Mouse (Mus musculus): Measurements from ENCODE around the gene Lsm2. TPM values are rescaled to one million over a fixed set of nuclear protein-coding genes. Genes with fewer than 3 reads are reported as not detected.
"Not testable (repeated sequence)": the region's sequence is repeated elsewhere in the genome, so short reads cannot be mapped to it uniquely, and the experiment has no call there.

The Lsm2 gene
- polyA plus RNA-seq, 1 experiment from 2014 or later = 178 TPM

DNA sequence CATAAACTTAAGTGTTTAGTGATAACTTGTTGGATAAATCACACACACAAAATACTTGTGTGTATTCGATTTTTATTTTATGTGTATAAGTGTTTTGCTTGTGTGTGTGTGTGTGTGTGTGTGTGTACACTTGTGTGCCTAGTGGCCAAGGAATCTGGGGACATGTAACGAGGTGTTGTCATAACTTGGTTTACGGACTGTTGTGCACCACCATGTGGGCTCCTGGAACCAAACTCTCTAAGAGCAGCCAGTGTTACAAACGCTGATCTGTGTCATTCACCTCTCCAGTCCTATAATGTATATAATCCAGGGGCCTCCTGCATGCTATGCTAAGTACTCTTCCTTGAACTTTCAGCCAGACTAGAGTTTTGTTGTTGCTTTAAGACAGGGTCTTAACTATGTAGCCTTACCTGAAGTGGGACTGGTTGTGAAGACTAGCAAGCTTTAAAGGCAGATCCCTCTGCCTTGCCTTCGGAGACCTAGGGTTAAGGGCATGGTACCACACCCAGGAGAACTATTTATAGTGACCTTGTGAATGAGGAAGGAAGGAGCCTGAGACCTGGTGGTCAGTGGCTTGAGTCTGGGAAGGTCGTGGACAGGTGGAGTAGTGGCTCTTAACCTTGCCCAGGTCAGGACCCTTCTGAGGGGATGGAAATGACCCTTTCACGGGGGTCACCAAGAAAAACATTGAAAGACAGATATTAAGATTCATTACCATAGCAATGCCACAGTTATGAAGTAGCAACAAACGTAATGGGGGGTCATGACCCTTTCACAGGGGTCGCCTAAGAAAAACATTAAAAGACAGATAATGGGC is 21.6 kb downstream of the Lsm2 start:
- DNase-seq (no peak), ATAC-seq (ENCODE audit: low read depth) (no peak)
- peaks cover 55% of the 10 kb centered on the region for H3K36me3 ChIP-seq
- H3K4me3 ChIP-seq (replicated peaks) = peak overlapping the region; percentile 79
- H3K27ac ChIP-seq = peak overlapping the region; percentile 97
- H3K4me1 ChIP-seq (replicated peaks) = peaks cover 49% of the 10 kb centered on the region
- H3K9me3 ChIP-seq (replicated peaks) = no peaks in the 10 kb centered on the region
- 40% methylated on average over 9 of the region's 9 CpGs for WGBS (ENCODE audit: insufficient replicate concordance)
- no peaks in the 10 kb centered on the region for H3K27me3 ChIP-seq
- H3K4me2 ChIP-seq = peak overlapping the region; percentile 85
- H3K9ac ChIP-seq = peak overlapping the region; percentile 91

GRCm38 (mm10) chr17:35004075-35004717 is 22.5 kb downstream of the Lsm2 start:
- Histone ChIP-seq H3K27me3 (no peaks in the 10 kb centered on the region), H3K9ac (peak overlapping the region; percentile 42), H3K4me2 (peak overlapping the region; percentile 85), H3K36me3 (peaks cover 55% of the 10 kb centered on the region), H3K9me3 (replicated peaks) (no peaks in the 10 kb centered on the region), H3K4me3 (replicated peaks) (no peak overlapping the region), H3K27ac (peak overlapping the region; percentile 97; the same call in 1 of the 2 replicates), H3K4me1 (replicated peaks) (peaks cover 40% of the 10 kb centered on the region)
- WGBS (ENCODE audit: insufficient replicate concordance) = 85% methylated on average over 17 of the region's 17 CpGs
- DNase-seq = no peak
- ATAC-seq (ENCODE audit: low read depth) = no peak

DNA sequence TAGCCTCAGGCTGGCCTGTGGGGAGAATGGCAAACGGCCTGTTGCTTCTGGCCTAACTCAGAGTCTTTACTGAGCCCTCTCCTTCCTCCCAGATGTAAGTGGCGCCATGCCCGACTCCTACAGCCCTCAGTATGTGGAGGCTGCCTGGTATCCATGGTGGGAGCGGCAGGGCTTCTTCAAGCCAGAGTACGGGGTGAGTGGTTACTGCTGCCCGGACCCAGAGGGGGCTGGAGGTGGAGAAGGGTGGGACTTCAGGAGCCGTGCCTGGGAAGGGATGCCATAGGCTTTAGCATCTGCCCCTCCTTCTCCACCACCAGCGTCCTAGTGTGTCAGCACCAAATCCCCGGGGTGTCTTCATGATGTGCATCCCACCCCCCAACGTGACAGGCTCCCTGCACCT is 23.5 kb downstream of the Lsm2 start:
- Histone ChIP-seq H3K27me3 (no peaks in the 10 kb centered on the region), H3K4me3 (replicated peaks) (no peak overlapping the region), H3K27ac (peak overlapping the region; percentile 53; the same call in 1 of the 2 replicates), H3K36me3 (peaks cover 62% of the 10 kb centered on the region), H3K4me2 (no peak overlapping the region), H3K4me1 (replicated peaks) (peaks cover 30% of the 10 kb centered on the region), H3K9ac (no peak overlapping the region), H3K9me3 (replicated peaks) (no peaks in the 10 kb centered on the region)
- 91% methylated on average over 10 of the region's 10 CpGs for WGBS (ENCODE audit: insufficient replicate concordance)
- DNase-seq = no peak
- no peak for ATAC-seq (ENCODE audit: low read depth)

GRCm38 (mm10) chr17:35005902-35006301 is 24.2 kb downstream of the Lsm2 start:
- not testable (repeated sequence) for ATAC-seq (ENCODE audit: low read depth); DNase-seq; H3K27ac ChIP-seq; H3K4me2 ChIP-seq; H3K9ac ChIP-seq; H3K9me3 ChIP-seq (replicated peaks); H3K4me3 ChIP-seq (replicated peaks); H3K27me3 ChIP-seq
- peaks cover 69% of the 10 kb centered on the region for H3K36me3 ChIP-seq
- WGBS (ENCODE audit: insufficient replicate concordance) = 83% methylated on average over 4 of the region's 5 CpGs
- peaks cover 30% of the 10 kb centered on the region for H3K4me1 ChIP-seq (replicated peaks)

GRCm38 (mm10) chr17:35007387-35007991 is 25.8 kb downstream of the Lsm2 start:
- Histone ChIP-seq H3K4me1 (replicated peaks) (peaks cover 26% of the 10 kb centered on the region), H3K27ac (no peak overlapping the region), H3K36me3 (peaks cover 85% of the 10 kb centered on the region), H3K27me3 (no peaks in the 10 kb centered on the region), H3K4me2 (no peak overlapping the region), H3K4me3 (replicated peaks) (no peak overlapping the region), H3K9me3 (replicated peaks) (no peaks in the 10 kb centered on the region), H3K9ac (no peak overlapping the region)
- 90% methylated on average over 7 of the region's 7 CpGs for WGBS (ENCODE audit: insufficient replicate concordance)
- DNase-seq = no peak
- ATAC-seq (ENCODE audit: low read depth) = no peak

DNA sequence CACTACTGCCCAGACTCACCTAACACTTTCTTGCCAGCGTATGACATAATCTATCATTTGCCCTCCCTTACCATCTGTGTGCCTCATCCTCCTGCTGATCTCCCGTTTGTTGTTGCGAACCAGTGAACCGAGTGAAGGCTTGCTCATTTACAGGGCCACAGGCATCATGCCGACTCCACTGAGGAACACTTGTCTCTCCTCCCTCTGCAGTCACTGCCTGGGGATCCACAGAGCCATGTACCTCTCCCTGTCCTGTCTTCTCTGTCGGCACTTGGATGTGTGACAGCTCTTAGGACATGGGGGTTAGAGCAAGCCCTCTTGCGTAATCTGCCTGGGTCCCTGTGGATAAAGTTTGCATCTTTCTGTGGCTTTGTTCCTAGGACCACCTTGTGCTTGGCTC is 27.9 kb downstream of the Lsm2 start:
- Histone ChIP-seq H3K36me3 (peaks cover 99% of the 10 kb centered on the region), H3K4me3 (replicated peaks) (no peak overlapping the region), H3K9me3 (replicated peaks) (no peaks in the 10 kb centered on the region), H3K27ac (no peak overlapping the region), H3K4me1 (replicated peaks) (peaks cover 8% of the 10 kb centered on the region), H3K4me2 (no peak overlapping the region), H3K27me3 (no peaks in the 10 kb centered on the region), H3K9ac (no peak overlapping the region)
- no peak for ATAC-seq (ENCODE audit: low read depth)
- DNase-seq = no peak
- WGBS (ENCODE audit: insufficient replicate concordance) = 86% methylated on average over 7 of the region's 7 CpGs

DNA sequence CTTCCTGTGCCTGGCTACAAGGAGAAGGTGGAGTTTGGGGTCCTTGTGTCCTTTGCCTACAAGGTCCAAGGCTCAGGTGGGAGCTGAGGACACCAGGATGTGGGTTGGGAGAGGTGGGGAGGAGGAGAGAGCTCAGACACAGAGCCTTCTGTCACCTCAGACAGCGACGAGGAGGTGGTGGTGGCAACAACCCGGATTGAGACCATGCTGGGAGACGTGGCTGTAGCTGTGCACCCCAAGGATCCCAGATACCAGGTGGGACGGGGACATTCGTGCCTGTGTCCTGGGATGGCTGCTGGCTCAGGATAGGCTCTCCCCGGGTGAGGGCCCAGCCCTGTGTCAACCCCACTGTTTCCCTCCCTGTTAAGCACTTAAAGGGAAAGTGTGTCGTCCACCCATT is 29.8 kb downstream of the Lsm2 start:
- 95% methylated on average over 8 of the region's 8 CpGs for WGBS (ENCODE audit: insufficient replicate concordance)
- Histone ChIP-seq H3K27me3 (no peaks in the 10 kb centered on the region), H3K4me3 (replicated peaks) (no peak overlapping the region), H3K9me3 (replicated peaks) (no peaks in the 10 kb centered on the region), H3K36me3 (peaks cover 100% of the 10 kb centered on the region), H3K27ac (no peak overlapping the region), H3K4me1 (replicated peaks) (peaks cover 14% of the 10 kb centered on the region), H3K9ac (no peak overlapping the region), H3K4me2 (no peak overlapping the region)
- DNase-seq = no peak
- no peak for ATAC-seq (ENCODE audit: low read depth)

DNA sequence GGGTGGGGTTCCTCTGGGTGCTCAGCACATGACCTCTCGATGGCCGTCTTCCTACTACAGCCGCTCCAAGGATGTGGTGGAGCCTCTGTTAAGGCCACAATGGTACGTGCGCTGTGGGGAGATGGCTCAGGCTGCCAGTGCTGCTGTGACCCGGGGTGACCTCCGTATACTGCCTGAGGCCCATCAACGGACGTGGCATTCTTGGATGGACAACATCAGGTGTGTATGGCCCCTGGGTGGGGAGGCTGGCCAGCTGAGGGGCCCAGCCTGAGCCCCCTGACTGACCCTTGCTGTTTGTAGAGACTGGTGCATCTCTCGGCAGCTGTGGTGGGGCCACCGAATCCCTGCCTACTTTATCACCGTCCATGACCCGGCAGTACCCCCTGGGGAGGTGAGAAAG is 30.8 kb downstream of the Lsm2 start:
- Histone ChIP-seq H3K9ac (no peak overlapping the region), H3K4me2 (no peak overlapping the region), H3K9me3 (replicated peaks) (no peaks in the 10 kb centered on the region), H3K4me3 (replicated peaks) (no peak overlapping the region), H3K27me3 (no peaks in the 10 kb centered on the region), H3K4me1 (replicated peaks) (peaks cover 20% of the 10 kb centered on the region), H3K27ac (no peak overlapping the region), H3K36me3 (peaks cover 100% of the 10 kb centered on the region)
- DNase-seq (no peak), ATAC-seq (ENCODE audit: low read depth) (no peak)
- 85% methylated on average over 13 of the region's 13 CpGs for WGBS (ENCODE audit: insufficient replicate concordance)

DNA sequence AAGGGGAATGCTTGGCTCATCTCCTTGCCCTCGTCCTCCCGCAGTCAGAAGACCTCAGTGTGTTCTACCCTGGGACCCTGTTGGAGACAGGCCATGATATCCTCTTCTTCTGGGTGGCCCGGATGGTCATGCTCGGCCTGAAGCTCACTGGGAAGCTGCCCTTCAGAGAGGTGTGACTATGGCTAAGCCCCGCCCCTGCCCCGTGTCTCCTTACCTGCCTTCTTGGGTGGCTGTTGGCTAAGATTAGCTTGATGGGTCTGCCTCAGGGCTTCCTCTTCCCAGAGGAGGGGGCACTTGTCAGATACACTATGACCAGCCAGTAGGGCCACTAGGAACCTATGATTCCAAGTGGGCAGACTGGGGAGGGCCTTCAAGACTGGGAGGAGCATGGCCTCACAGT is 31.6 kb downstream of the Lsm2 start:
- DNase-seq = no peak
- Histone ChIP-seq H3K9me3 (replicated peaks) (no peaks in the 10 kb centered on the region), H3K4me2 (no peak overlapping the region), H3K4me1 (replicated peaks) (peaks cover 20% of the 10 kb centered on the region), H3K27me3 (no peaks in the 10 kb centered on the region), H3K4me3 (replicated peaks) (no peak overlapping the region), H3K27ac (no peak overlapping the region), H3K9ac (no peak overlapping the region), H3K36me3 (peaks cover 92% of the 10 kb centered on the region)
- no peak for ATAC-seq (ENCODE audit: low read depth)
- 75% methylated on average over 6 of the region's 6 CpGs for WGBS (ENCODE audit: insufficient replicate concordance)

GRCm38 (mm10) chr17:35015296-35015695 is 33.6 kb downstream of the Lsm2 start:
- WGBS (ENCODE audit: insufficient replicate concordance) = 89% methylated on average over 16 of the region's 16 CpGs
- no peak overlapping the region for H3K4me2 ChIP-seq

GRCm38 (mm10) chr17:35016376-35016775 is 34.7 kb downstream of the Lsm2 start, which contains the start of gene Vwa7:
Vwa7 (plus strand) TSS chr17:35016579.
- WGBS (ENCODE audit: insufficient replicate concordance) = 80% methylated on average over 12 of the region's 12 CpGs
- Histone ChIP-seq H3K27ac (peak within 1 kb of the TSS; percentile 47), H3K36me3 (peaks cover 61% of the 10 kb centered on the region), H3K27me3 (no peaks in the 10 kb centered on the region), H3K9me3 (replicated peaks) (no peaks in the 10 kb centered on the region), H3K4me2 (no peak within 1 kb of the TSS), H3K4me1 (replicated peaks) (peaks cover 28% of the 10 kb centered on the region), H3K4me3 (replicated peaks) (no peak within 1 kb of the TSS), H3K9ac (no peak within 1 kb of the TSS)
- ATAC-seq (ENCODE audit: low read depth) = no peak
- no peak for DNase-seq

More at GRCm38 (mm10) chr17:35015296-35015695, 33.6 kb downstream of the Lsm2 start:
- Histone ChIP-seq H3K4me3 (replicated peaks) (no peak overlapping the region), H3K9me3 (replicated peaks) (no peaks in the 10 kb centered on the region), H3K4me1 (replicated peaks) (peaks cover 20% of the 10 kb centered on the region), H3K27ac (no peak overlapping the region), H3K27me3 (no peaks in the 10 kb centered on the region), H3K36me3 (peaks cover 72% of the 10 kb centered on the region), H3K9ac (no peak overlapping the region)
- DNase-seq = no peak
- ATAC-seq (ENCODE audit: low read depth) = no peak
